In the genomic region with DNA sequence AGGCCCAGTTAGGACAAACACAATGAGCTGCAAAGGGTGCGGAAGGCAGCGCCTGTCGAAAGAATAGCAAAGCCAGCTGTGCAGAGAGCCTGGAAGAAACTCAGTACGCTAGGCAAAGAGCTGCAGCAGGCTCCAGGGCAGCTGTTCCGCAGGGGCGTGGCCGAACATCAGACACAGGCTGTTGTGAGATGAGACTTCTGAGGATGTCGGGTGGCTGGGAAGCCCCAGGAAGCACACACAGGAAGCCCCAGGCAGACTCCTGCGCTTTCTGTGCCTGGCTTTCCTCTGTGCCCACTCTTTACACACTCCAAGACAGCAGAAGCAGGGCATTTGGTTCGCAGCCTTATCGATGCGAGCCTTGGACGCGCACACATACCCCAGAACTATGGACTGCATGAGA, we compare ENCODE assay signal across 8 mouse cellular contexts. TPM values are rescaled to one million over a fixed set of nuclear protein-coding genes. Genes with fewer than 3 reads are reported as not detected.
DNase-seq lines count a peak whose midpoint lies in the region; ATAC-seq and TF ChIP-seq lines count a peak whose summit lies in the region.

No protein-coding gene starts in this region.

- H3K4me2 ChIP-seq in kidney, postnatal 0 days (ENCODE audit: low read length) = peak overlapping the region; percentile 28; the same call in 1 of the 2 replicates
- peak overlapping the region; percentile 37 for H3K4me2 ChIP-seq in embryonic facial prominence, embryonic 15.5 days (replicated peaks)

- peak; percentile 76 for DNase-seq in kidney, postnatal 0 days (ENCODE audit: low spot score)
- DNase-seq in kidney, adult 18-20 months = no peak
- DNase-seq in heart, postnatal 10 days = peak; percentile 70 to 71
- DNase-seq in lung, postnatal 14 days = peak; percentile 33
- no peak for DNase-seq in B cell, adult 2 months
- no peak for DNase-seq in urinary bladder, postnatal 25 days (ENCODE audit: low spot score)

- no peaks in the 10 kb centered on the region for H3K4me1 ChIP-seq in kidney, postnatal 0 days (replicated peaks; ENCODE audit: insufficient read depth, low read length)
- H3K4me1 ChIP-seq in embryonic facial prominence, embryonic 15.5 days = no peaks in the 10 kb centered on the region
- peaks cover 10% of the 10 kb centered on the region for H3K4me1 ChIP-seq in testis, adult 2 months (ENCODE audit: control insufficient read depth, insufficient read depth, low read length)

- WGBS in kidney, postnatal 0 days = 32% methylated on average over 14 of the region's 14 CpGs
- WGBS in embryonic facial prominence, embryonic 15.5 days = 35% methylated on average over 14 of the region's 14 CpGs

- H3K36me3 ChIP-seq in kidney, postnatal 0 days (ENCODE audit: insufficient read depth, low read length) = no peaks in the 10 kb centered on the region
- no peaks in the 10 kb centered on the region for H3K36me3 ChIP-seq in embryonic facial prominence, embryonic 15.5 days
- no peaks in the 10 kb centered on the region for H3K36me3 ChIP-seq in testis, adult 2 months (ENCODE audit: control insufficient read depth, insufficient read depth, low read length)

- TF ChIP-seq POLR2A in testis, adult 2 months (IDR thresholded peaks at IDR 0.05; ENCODE audit: control insufficient read depth, low read depth, low read length) = no peak

- H3K4me3 ChIP-seq in kidney, postnatal 0 days (replicated peaks; ENCODE audit: low read depth, low read length) = no peak overlapping the region
- no peak overlapping the region for H3K4me3 ChIP-seq in embryonic facial prominence, embryonic 15.5 days (replicated peaks)
- peak overlapping the region; percentile 48 for H3K4me3 ChIP-seq in testis, adult 2 months (ENCODE audit: control insufficient read depth, low read depth, low read length)

- H3K27me3 ChIP-seq in kidney, postnatal 0 days (ENCODE audit: insufficient read depth, low read length) = no peaks in the 10 kb centered on the region
- H3K27me3 ChIP-seq in embryonic facial prominence, embryonic 15.5 days = peaks cover 5% of the 10 kb centered on the region; the same call in 1 of the 2 replicates
- H3K27me3 ChIP-seq in testis, adult 2 months (ENCODE audit: control insufficient read depth, insufficient read depth, low read length) = no peaks in the 10 kb centered on the region; the same call in 1 of the 2 replicates

- H3K9ac ChIP-seq in kidney, postnatal 0 days (ENCODE audit: low read depth, low read length) = no peak overlapping the region
- H3K9ac ChIP-seq in embryonic facial prominence, embryonic 15.5 days = peak overlapping the region; percentile 3; the same call in 1 of the 2 replicates

- no peak for ATAC-seq in kidney, postnatal 0 days (replicated peaks; ENCODE audit: low FRiP score, low read depth)
- no peak for ATAC-seq in embryonic facial prominence, embryonic 15.5 days (ENCODE audit: insufficient number of reproducible peaks, low FRiP score, low TSS enrichment, low read depth)

- no peaks in the 10 kb centered on the region for H3K9me3 ChIP-seq in kidney, postnatal 0 days (replicated peaks; ENCODE audit: low read length)
- no peaks in the 10 kb centered on the region for H3K9me3 ChIP-seq in embryonic facial prominence, embryonic 15.5 days (replicated peaks)

- H3K27ac ChIP-seq in kidney, postnatal 0 days = no peak overlapping the region
- H3K27ac ChIP-seq in embryonic facial prominence, embryonic 15.5 days (replicated peaks) = no peak overlapping the region
- H3K27ac ChIP-seq in testis, adult 2 months (ENCODE audit: control insufficient read depth, insufficient read depth, low read depth, low read length) = no peak overlapping the region

- intact Hi-C loops in heart, postnatal 10 days (cut with DNase I) = loop anchor here (10.0 kb wide), 1 partner anchor 60 kb away; no protein-coding TSS in a partner anchor

- TF ChIP-seq CTCF in kidney, postnatal 0 days (IDR thresholded peaks at IDR 0.05; ENCODE audit: low read depth) = no peak
- TF ChIP-seq CTCF in testis, adult 2 months (IDR thresholded peaks at IDR 0.05; ENCODE audit: control insufficient read depth, insufficient read depth, insufficient replicate concordance, low read depth, low read length) = no peak

RNA-seq across cellular contexts. Expression of a gene that starts 17.4 kb away (rescaled TPM):
- 2.6 and 3.1 TPM in 2 replicates for polyA plus RNA-seq in kidney, postnatal 0 days (2015; fragmentation: Nextera tagmentation; extraction: Ambion mirVana)
- polyA plus RNA-seq in embryonic facial prominence, embryonic 15.5 days (2015; fragmentation: Nextera tagmentation; extraction: Ambion mirVana) = 0.26 and 0.59 TPM in 2 replicates
- not detected for total RNA-seq in heart, postnatal 10 days (2021)
- 0.02 and 0.25 TPM in 2 replicates for polyA plus RNA-seq in testis, adult 2 months (2012; rRNA removed)

RNA-seq across cellular contexts. Expression of a gene that starts 25.2 kb away (rescaled TPM):
- polyA plus RNA-seq in kidney, postnatal 0 days (2015; fragmentation: Nextera tagmentation; extraction: Ambion mirVana) = 62.6 and 68.3 TPM in 2 replicates
- 39.4 and 40.9 TPM in 2 replicates for polyA plus RNA-seq in embryonic facial prominence, embryonic 15.5 days (2015; fragmentation: Nextera tagmentation; extraction: Ambion mirVana)
- total RNA-seq in heart, postnatal 10 days (2021) = 100 to 1,000 TPM; 167 to 178 TPM
- 853 and 878 TPM in 2 replicates for polyA plus RNA-seq in testis, adult 2 months (2012; rRNA removed)

RNA-seq across cellular contexts. Expression of a gene that starts 44.4 kb away (rescaled TPM):
- 0.45 and 0.53 TPM in 2 replicates for polyA plus RNA-seq in kidney, postnatal 0 days (2015; fragmentation: Nextera tagmentation; extraction: Ambion mirVana)
- polyA plus RNA-seq in embryonic facial prominence, embryonic 15.5 days (2015; fragmentation: Nextera tagmentation; extraction: Ambion mirVana) = 0.41 and 0.68 TPM in 2 replicates
- total RNA-seq in heart, postnatal 10 days (2021) = under 1 TPM; 0.27 to 0.45 TPM
- polyA plus RNA-seq in testis, adult 2 months (2012; rRNA removed) = 5.3 and 6.2 TPM in 2 replicates

RNA-seq across cellular contexts. Expression of a gene that starts 44.6 kb away (rescaled TPM):
- 21.6 and 22.7 TPM in 2 replicates for polyA plus RNA-seq in kidney, postnatal 0 days (2015; fragmentation: Nextera tagmentation; extraction: Ambion mirVana)
- 22.5 and 24.0 TPM in 2 replicates for polyA plus RNA-seq in embryonic facial prominence, embryonic 15.5 days (2015; fragmentation: Nextera tagmentation; extraction: Ambion mirVana)
- 10 to 100 TPM; 35.6 to 39.2 TPM for total RNA-seq in heart, postnatal 10 days (2021)
- polyA plus RNA-seq in testis, adult 2 months (2012; rRNA removed) = 15.1 and 15.3 TPM in 2 replicates

Comparison
In these comparisons a context has a peak if more than half of its experiments do, and no peak if none do; other contexts are left out.
1. DNase-seq: peak in kidney, postnatal 0 days (single experiment), heart, postnatal 10 days (2 of 2) and lung, postnatal 14 days (single experiment); none in kidney, adult 18-20 months (single experiment), B cell, adult 2 months (0 of 2) and urinary bladder, postnatal 25 days (single experiment).
2. RNA of a gene that starts 25.2 kb away (polyA plus RNA-seq): 853 to 878 TPM in testis, adult 2 months; 62.6 to 68.3 TPM in kidney, postnatal 0 days and 39.4 to 40.9 TPM in embryonic facial prominence, embryonic 15.5 days; every median in the first group is over 10 times any median in the second.